Mouse (Mus musculus): ENCODE results near the gene Tjp1. TPM values are rescaled to one million over a fixed set of nuclear protein-coding genes. Genes with fewer than 3 reads are reported as not detected.

The Tjp1 gene
- polyA plus RNA-seq, 1 experiment from 2014 or later: 24.2 TPM

DNA sequence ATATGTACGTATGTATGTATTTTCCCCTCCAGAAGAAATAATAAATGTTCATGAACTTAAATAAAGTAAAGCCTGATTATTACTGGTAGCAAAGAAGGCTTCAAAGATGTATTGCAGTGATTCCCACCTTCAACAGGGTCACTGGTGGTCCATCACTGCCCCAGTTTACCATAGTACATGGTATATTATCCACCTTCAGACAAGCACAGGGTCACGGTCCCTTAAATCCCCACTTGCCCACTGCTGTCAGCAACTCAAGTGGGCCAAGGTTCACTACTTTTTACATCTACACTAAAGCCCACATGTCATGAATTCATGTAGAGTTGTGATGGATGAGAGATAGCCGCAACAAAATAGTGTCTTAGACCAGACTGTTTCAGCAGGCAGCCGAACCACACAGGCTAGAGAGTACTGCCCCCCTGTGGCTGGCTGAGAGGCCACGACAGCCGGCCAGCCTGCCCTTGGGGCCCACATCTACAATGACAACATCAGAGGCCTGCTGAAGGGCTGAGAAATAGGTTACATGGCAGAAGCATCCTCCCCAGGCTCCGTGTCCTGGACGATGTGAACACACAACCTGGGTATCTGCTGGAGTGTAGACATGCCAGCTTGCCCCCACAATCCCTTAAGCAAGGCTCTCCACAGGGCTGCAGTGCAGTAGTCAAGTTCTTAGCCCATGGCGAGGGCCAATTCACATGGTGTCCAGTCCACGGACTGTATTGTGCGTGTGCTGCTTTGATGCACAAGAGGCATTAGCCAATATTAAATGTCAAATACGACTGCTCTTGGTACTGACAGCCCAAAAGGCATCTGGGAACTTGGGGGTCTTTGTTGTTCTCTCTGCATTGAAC, 29.6 kb downstream of the Tjp1 start:
- Histone ChIP-seq H3K4me3 (replicated peaks; ENCODE audit: low read length) (no peak overlapping the region), H3K9ac (replicated peaks; ENCODE audit: low read depth, low read length) (no peak overlapping the region), H3K27me3 (replicated peaks; ENCODE audit: control insufficient read depth, insufficient read depth, low read length) (no peaks in the 10 kb centered on the region), H3K4me1 (replicated peaks; ENCODE audit: control insufficient read depth, insufficient read depth, low read length) (no peaks in the 10 kb centered on the region), H3K9me3 (ENCODE audit: control insufficient read depth, low read length) (no peaks in the 10 kb centered on the region), H3K4me2 (ENCODE audit: low read length) (no peak overlapping the region), H3K27ac (ENCODE audit: low read length) (no peak overlapping the region), H3K36me3 (ENCODE audit: control insufficient read depth, insufficient read depth) (no peaks in the 10 kb centered on the region)
- 0 out of 2 replicates have a peak, but pooled peaks have one; percentile 55 for ATAC-seq
- 52% methylated on average over 12 of the region's 12 CpGs for WGBS

DNA sequence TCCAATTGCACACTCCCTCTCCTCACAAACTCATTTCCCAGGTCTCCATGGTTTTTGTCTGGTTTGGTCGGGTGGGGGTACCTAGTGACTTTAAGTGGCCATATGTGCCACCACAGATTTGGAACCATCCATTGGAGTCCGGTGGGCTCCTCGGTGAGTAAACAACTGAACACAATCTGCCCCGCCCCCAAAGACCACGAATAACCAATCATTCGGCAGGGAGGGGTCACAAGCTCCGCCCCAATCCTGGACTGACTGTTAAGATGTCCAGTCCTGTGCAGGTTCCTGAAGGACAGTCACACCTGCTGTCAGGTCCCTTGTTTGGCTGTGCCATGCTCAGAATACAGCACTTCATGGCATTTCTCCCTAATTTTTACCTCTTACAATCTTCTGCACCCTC, 37.1 kb downstream of the Tjp1 start:
- Histone ChIP-seq H3K4me2 (ENCODE audit: low read length) (no peak overlapping the region), H3K4me1 (replicated peaks; ENCODE audit: control insufficient read depth, insufficient read depth, low read length) (peaks cover 4% of the 10 kb centered on the region; the same call in 1 of the 2 replicates), H3K36me3 (ENCODE audit: control insufficient read depth, insufficient read depth) (no peaks in the 10 kb centered on the region), H3K9ac (replicated peaks; ENCODE audit: low read depth, low read length) (no peak overlapping the region), H3K27ac (ENCODE audit: low read length) (no peak overlapping the region), H3K9me3 (ENCODE audit: control insufficient read depth, low read length) (no peaks in the 10 kb centered on the region), H3K4me3 (replicated peaks; ENCODE audit: low read length) (no peak overlapping the region), H3K27me3 (replicated peaks; ENCODE audit: control insufficient read depth, insufficient read depth, low read length) (no peaks in the 10 kb centered on the region)
- WGBS: 86% methylated on average over 7 of the region's 7 CpGs
- no peak for ATAC-seq

DNA sequence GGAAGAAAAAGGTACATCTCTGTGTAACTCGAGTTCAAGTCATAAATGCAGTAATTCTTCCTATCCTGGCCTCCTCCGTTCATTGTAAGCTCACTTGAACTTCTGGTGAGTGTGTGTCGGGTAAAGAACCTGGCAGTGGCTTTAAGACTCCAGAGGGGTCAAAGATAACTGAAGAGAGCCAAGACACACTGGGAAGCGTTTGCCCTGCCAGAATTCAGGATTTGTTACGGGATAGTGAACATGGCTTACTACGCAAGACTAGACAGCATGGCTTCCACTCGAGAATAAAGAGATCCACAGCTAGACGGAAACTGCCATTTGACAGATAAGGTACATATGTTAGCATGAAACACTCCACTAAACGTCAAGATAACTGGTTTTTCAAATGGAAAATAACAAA, 37.8 kb downstream of the Tjp1 start:
- no peaks in the 10 kb centered on the region for H3K36me3 ChIP-seq (ENCODE audit: control insufficient read depth, insufficient read depth)
- no peak overlapping the region for H3K9ac ChIP-seq (replicated peaks; ENCODE audit: low read depth, low read length)
- H3K9me3 ChIP-seq (ENCODE audit: control insufficient read depth, low read length): no peaks in the 10 kb centered on the region
- no peak overlapping the region for H3K4me3 ChIP-seq (replicated peaks; ENCODE audit: low read length)
- 76% methylated on average over 9 of the region's 9 CpGs for whole genome bisulfite sequencing
- H3K4me1 ChIP-seq (replicated peaks; ENCODE audit: control insufficient read depth, insufficient read depth, low read length): peaks cover 4% of the 10 kb centered on the region; the same call in 1 of the 2 replicates
- no peak overlapping the region for H3K27ac ChIP-seq (ENCODE audit: low read length)
- no peak for ATAC-seq
- H3K27me3 ChIP-seq (replicated peaks; ENCODE audit: control insufficient read depth, insufficient read depth, low read length): no peaks in the 10 kb centered on the region
- H3K4me2 ChIP-seq (ENCODE audit: low read length): no peak overlapping the region

DNA sequence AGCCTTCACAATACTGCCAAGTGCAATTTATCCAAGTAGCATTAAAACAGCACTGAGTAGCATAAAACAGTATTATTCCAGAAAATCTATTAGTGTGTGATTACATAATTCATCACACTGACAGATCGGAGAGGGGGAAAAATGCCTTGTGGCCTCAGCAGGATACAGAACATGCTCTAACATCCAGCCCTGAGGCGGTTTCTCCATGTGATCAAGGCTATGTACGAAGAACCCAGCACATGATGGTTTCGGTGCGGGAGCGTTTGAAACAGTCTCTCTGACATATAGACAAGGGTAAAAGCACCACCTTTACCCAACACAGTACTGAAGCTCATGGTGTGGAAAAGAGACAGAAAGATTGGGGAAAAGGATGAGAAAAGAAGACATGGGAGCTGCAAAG, 38.4 kb downstream of the Tjp1 start:
- peaks cover 4% of the 10 kb centered on the region; the same call in 1 of the 2 replicates for H3K4me1 ChIP-seq (replicated peaks; ENCODE audit: control insufficient read depth, insufficient read depth, low read length)
- H3K4me2 ChIP-seq (ENCODE audit: low read length): no peak overlapping the region
- H3K36me3 ChIP-seq (ENCODE audit: control insufficient read depth, insufficient read depth): no peaks in the 10 kb centered on the region
- no peak overlapping the region for H3K9ac ChIP-seq (replicated peaks; ENCODE audit: low read depth, low read length)
- no peak overlapping the region for H3K27ac ChIP-seq (ENCODE audit: low read length)
- no peaks in the 10 kb centered on the region for H3K9me3 ChIP-seq (ENCODE audit: control insufficient read depth, low read length)
- WGBS: 94% methylated on average over 6 of the region's 6 CpGs
- no peaks in the 10 kb centered on the region for H3K27me3 ChIP-seq (replicated peaks; ENCODE audit: control insufficient read depth, insufficient read depth, low read length)
- H3K4me3 ChIP-seq (replicated peaks; ENCODE audit: low read length): no peak overlapping the region
- ATAC-seq: no peak

DNA sequence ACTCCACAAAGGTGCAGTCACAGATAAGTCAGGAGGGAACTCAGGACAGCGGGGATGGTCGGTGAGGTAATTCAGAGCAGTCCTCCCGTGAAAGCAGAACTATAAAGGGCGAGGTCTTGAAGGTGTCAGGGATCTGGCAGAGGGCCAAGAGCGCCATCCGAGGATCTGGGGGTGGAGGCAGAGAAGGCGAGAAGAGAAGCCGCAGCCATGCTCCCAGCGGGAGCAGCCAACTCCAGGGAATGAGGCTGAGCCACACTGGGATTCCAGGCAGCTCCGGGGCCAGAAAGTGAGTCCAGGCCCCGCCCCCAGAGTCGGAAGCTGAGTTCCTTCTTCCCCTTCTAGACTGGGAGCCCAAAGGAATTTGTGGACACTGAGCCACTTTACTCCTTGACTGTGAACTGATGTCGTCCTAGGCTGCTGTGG, 41.3 kb downstream of the Tjp1 start:
- Histone ChIP-seq H3K9me3 (ENCODE audit: control insufficient read depth, low read length) (no peaks in the 10 kb centered on the region), H3K27ac (ENCODE audit: low read length) (no peak overlapping the region), H3K9ac (replicated peaks; ENCODE audit: low read depth, low read length) (no peak overlapping the region), H3K4me3 (replicated peaks; ENCODE audit: low read length) (no peak overlapping the region), H3K36me3 (ENCODE audit: control insufficient read depth, insufficient read depth) (no peaks in the 10 kb centered on the region), H3K27me3 (replicated peaks; ENCODE audit: control insufficient read depth, insufficient read depth, low read length) (no peaks in the 10 kb centered on the region), H3K4me2 (ENCODE audit: low read length) (peak overlapping the region; percentile 38), H3K4me1 (replicated peaks; ENCODE audit: control insufficient read depth, insufficient read depth, low read length) (peaks cover 4% of the 10 kb centered on the region; the same call in 1 of the 2 replicates)
- WGBS: 6% methylated on average over 13 of the region's 13 CpGs
- 0 out of 2 replicates have a peak, but pooled peaks have one; percentile 31 for ATAC-seq

DNA sequence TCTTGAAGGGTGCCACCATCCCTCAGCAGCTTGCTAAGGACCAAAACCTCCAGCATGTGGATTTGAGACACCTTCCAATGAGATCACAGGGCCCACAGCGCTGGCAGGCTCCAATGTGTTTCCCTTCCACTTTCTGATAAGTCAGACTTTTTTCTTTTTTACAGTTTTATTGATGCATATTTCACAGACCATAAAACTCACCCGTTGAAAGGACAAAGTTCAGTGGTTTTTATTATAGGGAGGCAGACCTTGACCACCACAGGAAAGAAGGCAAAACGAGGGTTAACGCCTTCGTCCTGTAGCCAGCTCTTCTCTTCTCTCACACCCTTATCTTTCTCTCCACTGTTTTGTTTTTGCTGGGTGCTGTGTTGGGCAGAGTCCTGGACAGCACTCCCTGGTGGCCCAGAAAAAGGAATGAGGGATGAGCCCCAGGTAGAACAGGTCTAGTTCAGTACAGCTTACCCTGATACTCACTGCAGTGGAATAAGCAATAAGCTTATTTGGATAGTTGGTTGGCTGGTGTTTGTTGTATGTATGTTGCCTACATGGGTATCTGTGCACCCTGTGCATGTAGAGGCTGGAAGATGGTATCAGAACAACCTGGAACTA, 43.3 kb downstream of the Tjp1 start:
- Histone ChIP-seq H3K4me2 (ENCODE audit: low read length) (no peak overlapping the region), H3K9ac (replicated peaks; ENCODE audit: low read depth, low read length) (no peak overlapping the region), H3K9me3 (ENCODE audit: control insufficient read depth, low read length) (no peaks in the 10 kb centered on the region), H3K36me3 (ENCODE audit: control insufficient read depth, insufficient read depth) (no peaks in the 10 kb centered on the region), H3K27ac (ENCODE audit: low read length) (no peak overlapping the region), H3K4me3 (replicated peaks; ENCODE audit: low read length) (no peak overlapping the region), H3K4me1 (replicated peaks; ENCODE audit: control insufficient read depth, insufficient read depth, low read length) (peaks cover 4% of the 10 kb centered on the region; the same call in 1 of the 2 replicates), H3K27me3 (replicated peaks; ENCODE audit: control insufficient read depth, insufficient read depth, low read length) (no peaks in the 10 kb centered on the region)
- no peak for ATAC-seq
- WGBS: 84% methylated on average over 5 of the region's 5 CpGs

DNA sequence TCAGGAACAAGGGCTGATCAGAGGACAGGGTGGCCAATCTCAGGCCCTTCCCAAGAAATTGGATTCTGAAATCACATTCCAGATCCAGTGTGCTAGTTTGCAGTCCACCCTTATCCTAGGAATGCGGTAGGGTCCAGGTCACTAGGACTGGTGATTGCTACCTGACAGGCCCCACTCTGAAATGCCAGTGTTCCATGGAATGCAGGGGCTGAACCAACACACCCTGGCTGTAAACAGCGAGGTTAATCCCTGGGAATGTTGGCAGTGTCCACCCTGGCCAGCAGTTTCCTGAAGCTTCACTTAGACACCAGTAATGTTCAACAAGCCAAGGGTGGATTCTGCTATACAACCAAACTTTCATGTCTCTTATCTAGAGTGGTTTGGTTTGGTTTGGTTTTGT, 45.4 kb downstream of the Tjp1 start:
- Histone ChIP-seq H3K9me3 (ENCODE audit: control insufficient read depth, low read length) (no peaks in the 10 kb centered on the region), H3K27me3 (replicated peaks; ENCODE audit: control insufficient read depth, insufficient read depth, low read length) (no peaks in the 10 kb centered on the region), H3K36me3 (ENCODE audit: control insufficient read depth, insufficient read depth) (no peaks in the 10 kb centered on the region), H3K27ac (ENCODE audit: low read length) (no peak overlapping the region), H3K4me2 (ENCODE audit: low read length) (no peak overlapping the region), H3K9ac (replicated peaks; ENCODE audit: low read depth, low read length) (no peak overlapping the region), H3K4me1 (replicated peaks; ENCODE audit: control insufficient read depth, insufficient read depth, low read length) (peaks cover 4% of the 10 kb centered on the region; the same call in 1 of the 2 replicates), H3K4me3 (replicated peaks; ENCODE audit: low read length) (no peak overlapping the region)
- ATAC-seq: no peak
- WGBS: 66% methylated on average over 2 of the region's 2 CpGs

DNA sequence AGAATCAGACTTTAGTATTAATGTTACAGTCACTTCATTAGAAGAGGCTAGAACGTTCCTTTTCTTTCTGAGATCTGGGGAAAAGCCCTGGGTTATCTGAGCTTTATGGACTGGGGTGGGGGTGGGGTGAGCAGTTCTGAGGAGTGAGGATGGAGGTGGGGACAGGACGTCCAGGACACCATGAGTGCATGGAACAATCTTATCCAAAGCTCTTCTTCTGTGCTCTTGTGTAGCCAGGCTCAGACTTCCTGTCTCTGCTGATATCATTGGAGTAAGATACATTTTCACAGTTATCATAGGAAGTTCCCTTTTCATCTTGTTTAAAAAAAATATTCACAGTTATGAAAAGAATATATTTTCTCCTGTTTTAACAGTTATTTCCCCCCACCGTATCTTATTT, 55.5 kb downstream of the Tjp1 start:
- H3K4me3 ChIP-seq (replicated peaks; ENCODE audit: low read length): no peak overlapping the region
- no peaks in the 10 kb centered on the region for H3K36me3 ChIP-seq (ENCODE audit: control insufficient read depth, insufficient read depth)
- H3K27me3 ChIP-seq (replicated peaks; ENCODE audit: control insufficient read depth, insufficient read depth, low read length): no peaks in the 10 kb centered on the region
- no peaks in the 10 kb centered on the region for H3K4me1 ChIP-seq (replicated peaks; ENCODE audit: control insufficient read depth, insufficient read depth, low read length)
- H3K27ac ChIP-seq (ENCODE audit: low read length): no peak overlapping the region
- H3K9me3 ChIP-seq (ENCODE audit: control insufficient read depth, low read length): no peaks in the 10 kb centered on the region
- H3K4me2 ChIP-seq (ENCODE audit: low read length): no peak overlapping the region
- ATAC-seq: no peak
- WGBS: 80% methylated on average over 3 of the region's 3 CpGs
- H3K9ac ChIP-seq (replicated peaks; ENCODE audit: low read depth, low read length): no peak overlapping the region

DNA sequence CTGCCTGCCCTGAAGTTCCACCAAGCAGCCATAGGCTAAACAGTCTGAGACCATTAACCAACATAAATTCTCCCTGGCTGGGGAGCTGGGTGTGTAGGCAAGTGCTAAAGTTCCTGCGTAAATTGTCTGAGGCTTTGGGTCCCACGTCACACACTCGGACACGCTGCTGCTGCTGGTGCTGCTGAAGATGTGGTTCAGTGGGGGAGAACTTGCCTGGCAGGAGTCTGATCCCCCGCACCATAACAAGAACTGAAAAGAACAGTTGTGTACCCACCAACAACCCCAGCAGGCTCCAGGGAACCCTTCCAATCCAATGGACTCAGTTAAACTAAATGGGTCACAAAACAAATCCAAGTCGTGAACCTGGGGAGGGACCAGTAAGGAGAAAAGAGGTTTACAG, 56.2 kb downstream of the Tjp1 start:
- Histone ChIP-seq H3K36me3 (ENCODE audit: control insufficient read depth, insufficient read depth) (no peaks in the 10 kb centered on the region), H3K27me3 (replicated peaks; ENCODE audit: control insufficient read depth, insufficient read depth, low read length) (no peaks in the 10 kb centered on the region), H3K4me1 (replicated peaks; ENCODE audit: control insufficient read depth, insufficient read depth, low read length) (no peaks in the 10 kb centered on the region), H3K9ac (replicated peaks; ENCODE audit: low read depth, low read length) (no peak overlapping the region), H3K27ac (ENCODE audit: low read length) (no peak overlapping the region), H3K4me2 (ENCODE audit: low read length) (no peak overlapping the region), H3K9me3 (ENCODE audit: control insufficient read depth, low read length) (no peaks in the 10 kb centered on the region), H3K4me3 (replicated peaks; ENCODE audit: low read length) (no peak overlapping the region)
- WGBS: 83% methylated on average over 6 of the region's 6 CpGs
- ATAC-seq: no peak
